Mouse (Mus musculus): ENCODE measurements around the gene 0610010F05Rik.
A peak's percentile ranks its signal among the peaks of the same experiment; 100 is the strongest.
"Not testable (repeated sequence)": the region's sequence is repeated elsewhere in the genome, so short reads cannot be mapped to it uniquely, and the experiment has no call there.

The 0610010F05Rik gene

GRCm38 (mm10) chr11:23632945-23633878 lies at the start of gene 0610010F05Rik:
Gene 0610010F05Rik, minus strand, starts transcription at chr11:23633639.
- peak; percentile 61 for DNase-seq (ENCODE audit: low spot score)

GRCm38 (mm10) chr11:23682561-23682960 lies 49.1 kb upstream of the 0610010F05Rik start:
- no peak for DNase-seq (ENCODE audit: low spot score)

- no peak for DNase-seq (ENCODE audit: low spot score)
Measured at GRCm38 (mm10) chr11:23680435-23680950, 47.1 kb upstream of the 0610010F05Rik start.

GRCm38 (mm10) chr11:23679044-23679642 lies 45.7 kb upstream of the 0610010F05Rik start:
- DNase-seq (ENCODE audit: low spot score) = peak; percentile 56

- DNase-seq (ENCODE audit: low spot score) = no peak
Measured at GRCm38 (mm10) chr11:23676100-23676499, 42.7 kb upstream of the 0610010F05Rik start.

- DNase-seq (ENCODE audit: low spot score) = no peak
Measured at GRCm38 (mm10) chr11:23672256-23672749, 38.9 kb upstream of the 0610010F05Rik start.

GRCm38 (mm10) chr11:23667128-23667527 lies 33.7 kb upstream of the 0610010F05Rik start:
- no peak for DNase-seq (ENCODE audit: low spot score)

GRCm38 (mm10) chr11:23666526-23666925 lies 33.1 kb upstream of the 0610010F05Rik start:
- DNase-seq (ENCODE audit: low spot score) = no peak

- peak; percentile 79 for DNase-seq (ENCODE audit: low spot score)
Measured at GRCm38 (mm10) chr11:23665798-23666501, 32.5 kb upstream of the 0610010F05Rik start, which contains the start of gene Pex13. Gene Pex13, minus strand, starts transcription at chr11:23665959.

GRCm38 (mm10) chr11:23665311-23665786 lies 31.9 kb upstream of the 0610010F05Rik start, which contains the start of gene Pus10:
Gene Pus10, plus strand, starts transcription at chr11:23665674.
- no peak for DNase-seq (ENCODE audit: low spot score)

- no peak for DNase-seq (ENCODE audit: low spot score)
Measured at GRCm38 (mm10) chr11:23664232-23664631, 30.8 kb upstream of the 0610010F05Rik start.

GRCm38 (mm10) chr11:23657791-23658190 lies 24.4 kb upstream of the 0610010F05Rik start:
- no peak for DNase-seq (ENCODE audit: low spot score)

- DNase-seq (ENCODE audit: low spot score) = no peak
Measured at GRCm38 (mm10) chr11:23653666-23654065, 20.2 kb upstream of the 0610010F05Rik start.

- DNase-seq (ENCODE audit: low spot score) = no peak
Measured at GRCm38 (mm10) chr11:23647835-23648234, 14.4 kb upstream of the 0610010F05Rik start.

- DNase-seq (ENCODE audit: low spot score) = no peak
Measured at GRCm38 (mm10) chr11:23647431-23647830, 14.0 kb upstream of the 0610010F05Rik start.

GRCm38 (mm10) chr11:23634573-23634972 lies 1.1 kb upstream of the 0610010F05Rik start:
- DNase-seq (ENCODE audit: low spot score) = no peak

- no peak for DNase-seq (ENCODE audit: low spot score)
Measured at GRCm38 (mm10) chr11:23633879-23634215, 408 bp upstream of the 0610010F05Rik start.

- no peak for DNase-seq (ENCODE audit: low spot score)
Measured at GRCm38 (mm10) chr11:23630664-23631063, 2.8 kb downstream of the 0610010F05Rik start.

- no peak for DNase-seq (ENCODE audit: low spot score)
Measured at GRCm38 (mm10) chr11:23618995-23619394, 14.4 kb downstream of the 0610010F05Rik start.

GRCm38 (mm10) chr11:23614546-23614945 lies 18.9 kb downstream of the 0610010F05Rik start:
- DNase-seq (ENCODE audit: low spot score) = no peak

GRCm38 (mm10) chr11:23607291-23607690 lies 26.1 kb downstream of the 0610010F05Rik start:
- DNase-seq (ENCODE audit: low spot score) = not testable (repeated sequence)

- no peak for DNase-seq (ENCODE audit: low spot score)
Measured at GRCm38 (mm10) chr11:23570130-23570529, 63.3 kb downstream of the 0610010F05Rik start.

Measured in left cerebral cortex, adult 11 months (tissue).